Mouse (Mus musculus): Measurements from ENCODE around the gene Uqcrc1. TPM values are rescaled to one million over a fixed set of nuclear protein-coding genes. Genes with fewer than 3 reads are reported as not detected.

The Uqcrc1 gene
- 340 and 342 TPM in 2 replicates for polyA plus RNA-seq (2012; rRNA removed)

DNA sequence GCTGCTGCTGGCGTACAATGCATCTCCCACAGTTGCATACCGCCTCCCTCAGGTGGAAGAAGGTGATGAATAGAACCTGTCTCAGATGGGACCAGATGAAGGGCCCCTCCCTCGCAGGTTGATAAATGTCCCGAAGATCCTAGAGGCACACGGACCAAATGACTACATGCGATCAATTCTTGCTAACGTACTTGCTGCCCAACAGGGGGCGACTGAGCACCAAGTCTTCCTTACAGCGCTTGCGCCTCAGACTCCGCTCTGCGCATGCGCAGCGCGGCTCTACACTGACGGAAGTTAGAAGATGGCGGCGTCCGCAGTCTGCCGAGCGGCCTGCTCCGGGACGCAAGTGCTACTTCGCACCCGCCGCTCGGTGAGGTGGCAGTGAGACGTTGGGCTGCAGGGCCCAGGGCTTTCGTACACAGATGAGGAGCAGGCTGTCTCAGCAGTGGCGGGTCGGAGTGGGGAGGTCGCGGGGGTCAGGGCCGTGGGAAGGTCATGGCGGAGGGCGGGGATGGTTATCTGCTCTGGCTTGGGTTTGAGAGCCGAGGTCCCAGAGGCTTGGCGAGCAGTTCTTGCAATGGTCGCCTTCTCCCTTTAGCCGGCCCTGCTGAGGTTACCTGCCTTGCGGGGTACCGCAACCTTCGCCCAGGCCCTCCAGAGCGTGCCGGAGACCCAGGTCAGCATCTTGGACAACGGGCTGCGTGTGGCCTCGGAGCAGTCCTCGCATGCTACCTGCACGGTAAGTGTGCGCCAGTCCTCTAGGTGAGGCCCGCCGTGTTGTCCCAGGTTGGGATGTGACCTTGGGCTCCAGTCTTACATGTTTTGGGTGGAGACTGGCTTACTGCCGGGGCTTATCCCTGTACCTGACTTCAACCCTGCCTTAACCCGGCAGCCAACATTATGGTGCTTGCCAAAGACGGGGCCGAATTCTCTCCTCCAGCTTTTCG, at the start of gene Uqcrc1:
Gene Uqcrc1 (plus strand): TSS at position 216 of the 947 bp plus-strand sequence.

GRCm38 (mm10) chr9:108914491-108914890, 21.9 kb upstream of the Uqcrc1 start, which contains the start of gene Tmem89:
Gene Tmem89, plus strand, starts transcription at chr9:108914619.

GRCm38 (mm10) chr9:108953081-108953636, 16.7 kb downstream of the Uqcrc1 start, which contains the start of gene Col7a1:
Gene Col7a1, plus strand, starts transcription at chr9:108953586.

GRCm38 (mm10) chr9:108985710-108986109, 49.3 kb downstream of the Uqcrc1 start, which contains the start of gene Ucn2:
Gene Ucn2, plus strand, starts transcription at chr9:108986010.

DNA sequence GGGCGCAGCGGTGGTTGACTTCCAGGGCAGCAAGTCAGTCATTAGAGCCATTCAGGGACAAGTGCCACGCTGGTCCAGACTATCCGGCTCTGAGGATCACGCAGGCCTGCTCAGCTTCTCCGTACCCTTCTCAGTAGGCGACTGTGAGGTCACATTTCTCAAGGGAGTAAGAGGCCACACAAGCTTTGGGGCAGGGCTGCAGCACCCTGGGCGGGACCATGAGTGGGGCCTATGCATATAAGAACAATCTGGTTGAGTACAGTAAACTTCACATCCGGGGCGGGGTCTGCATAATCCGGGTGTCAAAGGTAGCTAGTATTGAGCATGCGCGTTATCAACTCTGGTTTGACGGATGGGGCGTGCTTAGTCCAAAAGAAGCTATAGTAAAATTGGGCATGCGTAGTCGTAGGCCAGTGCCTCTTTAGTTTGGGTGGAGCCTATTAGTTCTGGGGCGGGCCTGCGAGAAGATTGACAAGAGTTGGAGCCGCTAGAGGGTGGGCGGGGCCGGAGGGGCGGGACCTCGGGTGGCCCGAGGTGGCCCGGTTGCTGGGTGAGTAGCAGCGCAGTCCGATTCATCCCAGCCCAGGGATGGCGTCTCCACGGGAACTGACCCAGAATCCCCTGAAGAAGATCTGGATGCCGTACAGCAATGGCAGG, 55.1 kb downstream of the Uqcrc1 start, which contains the start of gene Pfkfb4:
Gene Pfkfb4 (plus strand): TSS at position 351 of the 657 bp plus-strand sequence.

Other genes with a start within 250 kb of the Uqcrc1 start
- 29.5 and 30.5 TPM in 2 replicates for gene Prkar2a, start 247.3 kb upstream of the Uqcrc1 start, polyA plus RNA-seq (2012; rRNA removed)
- gene Ip6k2, start 152.8 kb upstream of the Uqcrc1 start, polyA plus RNA-seq (2012; rRNA removed): 392 and 428 TPM in 2 replicates
- 32.2 and 33.5 TPM in 2 replicates for gene Nckipsd, start 128.3 kb upstream of the Uqcrc1 start, polyA plus RNA-seq (2012; rRNA removed)
- gene Celsr3, start 110.3 kb upstream of the Uqcrc1 start, polyA plus RNA-seq (2012; rRNA removed): 88.2 and 100 TPM in 2 replicates
- gene Slc26a6, start 83.3 kb upstream of the Uqcrc1 start, polyA plus RNA-seq (2012; rRNA removed): 20.6 and 22.4 TPM in 2 replicates
- gene Tmem89, start 22.0 kb upstream of the Uqcrc1 start, polyA plus RNA-seq (2012; rRNA removed): 0.72 and 0.84 TPM in 2 replicates
- gene Col7a1, start 17.0 kb downstream of the Uqcrc1 start, polyA plus RNA-seq (2012; rRNA removed): 6.8 and 12.8 TPM in 2 replicates
- 0.34 and 1.1 TPM in 2 replicates for gene Ucn2, start 49.4 kb downstream of the Uqcrc1 start, polyA plus RNA-seq (2012; rRNA removed)
- 26.4 and 26.7 TPM in 2 replicates for gene Pfkfb4, start 55.1 kb downstream of the Uqcrc1 start, polyA plus RNA-seq (2012; rRNA removed)
- gene Shisa5, start 101.9 kb downstream of the Uqcrc1 start, polyA plus RNA-seq (2012; rRNA removed): 60.7 and 85.5 TPM in 2 replicates
- 38.3 and 41.3 TPM in 2 replicates for gene Trex1, start 123.1 kb downstream of the Uqcrc1 start, polyA plus RNA-seq (2012; rRNA removed)
- gene Atrip, start 137.5 kb downstream of the Uqcrc1 start, polyA plus RNA-seq (2012; rRNA removed): 40.4 and 41.3 TPM in 2 replicates
- gene Ccdc51, start 145.9 kb downstream of the Uqcrc1 start, polyA plus RNA-seq (2012; rRNA removed): 10.2 and 10.5 TPM in 2 replicates
- 256 and 271 TPM in 2 replicates for gene Tma7, start 146.0 kb downstream of the Uqcrc1 start, polyA plus RNA-seq (2012; rRNA removed)
- 67.0 and 68.2 TPM in 2 replicates for gene Plxnb1, start 158.8 kb downstream of the Uqcrc1 start, polyA plus RNA-seq (2012; rRNA removed)
- not detected in 2 replicates for gene Fbxw21, start 225.4 kb downstream of the Uqcrc1 start, polyA plus RNA-seq (2012; rRNA removed)